Mouse (Mus musculus): ENCODE results near the gene Ndufb6. TPM values are rescaled to one million over a fixed set of nuclear protein-coding genes. Genes with fewer than 3 reads are reported as not detected.

Gene Ndufb6
- total RNA-seq, 2 experiments from 2014 or later, result 180 to 195 TPM

Other genes with a start within 250 kb of the Ndufb6 start
- 10 to 100 TPM; 22.7 to 28.0 TPM for gene Aco1, start 136.3 kb downstream of the Ndufb6 start, total RNA-seq (2021)
- 1 to 10 TPM; 4.0 to 4.4 TPM for gene Ddx58, start 39.6 kb downstream of the Ndufb6 start, total RNA-seq (2021)
- gene Smim27, start 9.8 kb downstream of the Ndufb6 start, total RNA-seq (2021), result 10 to 100 TPM; 12.6 to 13.6 TPM
- gene Topors, start 9.6 kb downstream of the Ndufb6 start, total RNA-seq (2021), result 10 to 100 TPM; 20.2 to 21.6 TPM
- gene Tmem215, start 192.8 kb upstream of the Ndufb6 start, total RNA-seq (2021), result 10 to 100 TPM; 19.2 to 24.9 TPM

Measured in left cerebral cortex, adult 18-20 months (tissue).